Mouse (Mus musculus) bone marrow macrophage, adult 2 months (primary cell): ENCODE data around the gene Ddx19b.

Experiments used
- CTCF ChIP-seq: IDR thresholded peaks from 2 replicates; pipeline ENCODE4 v1.5.1; 2012; ENCODE audit warnings: low read depth, mild to moderate bottlenecking, low read length, moderate library complexity
- POLR2A ChIP-seq: IDR thresholded peaks from 2 replicates; pipeline ENCODE4 v1.6.1; 2012; ENCODE audit warnings: mild to moderate bottlenecking, low read depth, low read length, borderline replicate concordance

DNA sequence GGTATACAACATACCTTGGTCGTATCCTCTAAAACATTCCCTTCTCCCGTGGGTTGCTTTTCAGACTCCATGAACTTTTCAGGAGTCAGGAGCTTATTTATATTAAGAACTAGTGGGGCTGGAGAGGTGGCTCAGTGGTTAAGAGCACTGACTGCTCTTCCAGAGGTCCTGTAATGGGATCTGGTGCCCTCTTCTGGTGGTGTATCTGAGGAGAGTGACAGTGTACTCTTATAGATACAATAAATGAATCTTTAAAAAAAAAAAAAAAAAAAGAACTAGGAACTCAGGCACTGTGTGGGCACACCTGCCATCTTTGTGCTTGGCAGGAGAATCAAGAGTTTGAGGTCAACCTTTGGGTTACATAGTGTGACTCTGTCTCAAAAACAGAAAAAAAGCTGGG lies 17.1 kb upstream of the Ddx19b start:
- no peak for TF ChIP-seq POLR2A
- no peak for TF ChIP-seq CTCF
